In the genomic region with DNA sequence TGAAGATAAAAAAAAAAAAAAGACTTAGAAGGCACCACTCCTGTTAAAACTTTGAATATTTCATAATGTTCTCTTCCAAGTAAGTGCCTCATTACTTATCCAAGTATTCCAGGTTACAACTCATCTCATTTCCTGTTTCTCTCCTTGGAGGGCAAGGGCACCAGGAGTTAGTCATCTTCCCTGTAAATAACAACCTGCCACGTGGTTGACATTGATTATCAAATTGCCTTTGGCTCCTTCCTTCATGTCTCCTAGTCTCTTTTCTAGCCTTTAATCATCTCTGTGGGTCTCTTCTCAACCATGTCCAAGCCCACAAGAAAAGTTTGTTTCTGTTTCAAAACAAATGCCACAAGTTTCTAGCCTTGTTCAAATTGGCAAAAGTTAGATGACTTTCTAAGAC, we compare ENCODE assay signal across 19 mouse cellular contexts.
"Had no signal": no experiment of that assay in that cellular context is flagged by ENCODE, and none has a peak within 500 bp of the region (broad histone marks: within the 10 kb centered on the region; RNA-seq: fewer than 3 reads in every experiment).

No protein-coding gene starts in this region.

- H3K4me3 ChIP-seq: lung, embryonic 15.5 days; megakaryocyte, embryonic 14.5 days; midbrain, embryonic 13.5 days; midbrain, embryonic 15.5 days; neural tube, embryonic 13.5 days; neural tube, embryonic 15.5 days had no signal

- H3K36me3 ChIP-seq: lung, embryonic 15.5 days; midbrain, embryonic 13.5 days; midbrain, embryonic 15.5 days; neural tube, embryonic 13.5 days; neural tube, embryonic 15.5 days had no signal

- H3K4me2 ChIP-seq: lung, embryonic 15.5 days; midbrain, embryonic 11.5 days; midbrain, embryonic 13.5 days; midbrain, embryonic 15.5 days; neural tube, embryonic 13.5 days; neural tube, embryonic 15.5 days had no signal

- DNase-seq: liver, postnatal 0 days; lung, adult 2 months; lung, postnatal 14 days; lung, postnatal 36 days; retina, postnatal 1 day; right cerebral cortex, adult 18-20 months; right cerebral cortex, postnatal 25 days; right cerebral cortex, postnatal 4 days; spleen, adult 18-20 months; thymus, adult 18-20 months; thymus, postnatal 14 days; thymus, postnatal 36 days had no signal

- H3K27me3 ChIP-seq: lung, embryonic 15.5 days; midbrain, embryonic 13.5 days; midbrain, embryonic 15.5 days; neural tube, embryonic 13.5 days; neural tube, embryonic 15.5 days had no signal
